Mouse (Mus musculus): ENCODE data around the gene Rnase13. TPM values are rescaled to one million over a fixed set of nuclear protein-coding genes. Genes with fewer than 3 reads are reported as not detected.

The Rnase13 gene
- total RNA-seq, 2 experiments from 2014 or later: not detected

- no peak for DNase-seq
Measured at GRCm38 (mm10) chr14:51877517-51877916, 45.1 kb downstream of the Rnase13 start.

GRCm38 (mm10) chr14:51871741-51872140 is 50.8 kb downstream of the Rnase13 start:
- DNase-seq: no peak

Other genes with a start within 250 kb of the Rnase13 start
- not detected for gene Gm17079, start 227.3 kb downstream of the Rnase13 start, total RNA-seq (2021)
- not detected for gene Gm5800, start 205.6 kb downstream of the Rnase13 start, total RNA-seq (2021)
- not detected for gene Ang4, start 149.2 kb downstream of the Rnase13 start, total RNA-seq (2021)
- not detected for gene AY358078, start 122.7 kb downstream of the Rnase13 start, total RNA-seq (2021)
- gene Ear6, start 69.1 kb downstream of the Rnase13 start, total RNA-seq (2021): not detected
- gene Mettl17, start 37.9 kb downstream of the Rnase13 start, total RNA-seq (2021): 10 to 100 TPM in 1 of 2 experiments, 1 to 10 TPM in 1; 9.3 to 15.8 TPM
- under 1 TPM; 0.46 to 0.54 TPM for gene Slc39a2, start 29.9 kb downstream of the Rnase13 start, total RNA-seq (2021)
- gene Ndrg2, start 8.6 kb downstream of the Rnase13 start, total RNA-seq (2021): 1,000 to 10,000 TPM; 1,373 to 1,538 TPM
- 1 to 10 TPM in 1 of 2 experiments, under 1 TPM in 1; 0.62 to 1.1 TPM for gene Tppp2, start 4.3 kb downstream of the Rnase13 start, total RNA-seq (2021)
- gene Arhgef40, start 61.9 kb upstream of the Rnase13 start, total RNA-seq (2021): 10 to 100 TPM; 17.2 to 17.6 TPM
- 1 to 10 TPM; 1.5 to 2.1 TPM for gene Tmem253, start 92.9 kb upstream of the Rnase13 start, total RNA-seq (2021)
- gene Zfp219, start 98.0 kb upstream of the Rnase13 start, total RNA-seq (2021): 10 to 100 TPM; 10.8 to 11.7 TPM
- gene Olfr221, start 119.7 kb upstream of the Rnase13 start, total RNA-seq (2021): not detected
- 10 to 100 TPM; 71.5 to 72.2 TPM for gene Hnrnpc, start 181.3 kb upstream of the Rnase13 start, total RNA-seq (2021)
- gene Rpgrip1, start 187.9 kb upstream of the Rnase13 start, total RNA-seq (2021): not detected